ENCODE assay signal across 15 mouse cellular contexts in the genomic region with DNA sequence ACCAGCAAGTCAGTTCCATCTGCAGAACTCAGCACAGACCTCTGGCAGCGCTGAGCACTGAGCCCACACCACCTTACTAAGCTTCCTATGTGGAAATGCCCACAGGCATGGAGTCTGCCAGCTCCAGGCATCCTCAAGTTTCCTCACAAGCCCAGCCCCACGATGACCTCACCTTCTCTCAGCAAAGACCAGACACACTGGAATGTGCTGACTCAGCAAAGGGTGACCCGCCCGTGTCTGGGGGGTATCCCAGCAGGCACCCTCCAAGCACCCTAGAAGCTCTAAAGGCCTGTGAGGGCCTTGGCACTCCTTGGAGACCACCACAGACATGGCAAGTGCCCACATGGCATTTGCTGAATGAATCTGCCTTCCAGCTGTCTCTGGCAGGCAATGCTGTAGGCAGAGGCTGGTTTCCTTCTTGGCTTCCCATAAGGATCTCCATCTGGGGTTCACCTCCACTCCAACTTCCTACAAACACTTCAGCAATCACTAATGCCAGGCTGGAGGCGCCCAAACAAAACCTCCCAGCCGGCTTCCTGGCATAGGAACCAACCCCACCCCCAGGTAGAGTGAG. TPM values are rescaled to one million over a fixed set of nuclear protein-coding genes. Genes with fewer than 3 reads are reported as not detected.
DNase-seq lines count a peak whose midpoint lies in the region; ATAC-seq and TF ChIP-seq lines count a peak whose summit lies in the region.
"Had no signal": no experiment of that assay in that cellular context is flagged by ENCODE, and none has a peak within 500 bp of the region (broad histone marks: within the 10 kb centered on the region; RNA-seq: fewer than 3 reads in every experiment).

No protein-coding gene starts in this region.

- TF ChIP-seq CTCF in lung, adult 2 months (IDR thresholded peaks at IDR 0.05; ENCODE audit: insufficient read depth, low read length), result no peak
- no peak for TF ChIP-seq CTCF in intestine, postnatal 0 days (IDR thresholded peaks at IDR 0.05; ENCODE audit: low read depth)

- no peaks in the 10 kb centered on the region for H3K9me3 ChIP-seq in heart, embryonic 12.5 days (replicated peaks)
- H3K9me3 ChIP-seq in heart, embryonic 11.5 days (replicated peaks; ENCODE audit: control insufficient read depth, low read length), result no peaks in the 10 kb centered on the region
- no peaks in the 10 kb centered on the region for H3K9me3 ChIP-seq in intestine, postnatal 0 days (ENCODE audit: control insufficient read depth)
- no peaks in the 10 kb centered on the region for H3K9me3 ChIP-seq in kidney, embryonic 15.5 days (replicated peaks)
- H3K9me3 ChIP-seq: limb, embryonic 13.5 days; midbrain, embryonic 13.5 days had no signal

- no peak for TF ChIP-seq POLR2A in lung, adult 2 months (IDR thresholded peaks at IDR 0.05; ENCODE audit: borderline replicate concordance, extremely low read depth, low read depth, low read length)

- H3K4me3 ChIP-seq in heart, embryonic 12.5 days, result no peak overlapping the region
- no peak overlapping the region for H3K4me3 ChIP-seq in heart, embryonic 11.5 days (ENCODE audit: low read depth, low read length)
- no peak overlapping the region for H3K4me3 ChIP-seq in lung, adult 2 months (replicated peaks; ENCODE audit: extremely low read depth, low read depth, low read length)
- no peak overlapping the region for H3K4me3 ChIP-seq in intestine, postnatal 0 days (ENCODE audit: low read depth, low read length)
- H3K4me3 ChIP-seq in kidney, embryonic 15.5 days (replicated peaks), result no peak overlapping the region
- H3K4me3 ChIP-seq: limb, embryonic 13.5 days; midbrain, embryonic 13.5 days had no signal

- no peaks in the 10 kb centered on the region for H3K36me3 ChIP-seq in heart, embryonic 12.5 days
- no peaks in the 10 kb centered on the region for H3K36me3 ChIP-seq in heart, embryonic 11.5 days (ENCODE audit: control insufficient read depth, insufficient read depth, low read length)
- H3K36me3 ChIP-seq in intestine, postnatal 0 days (ENCODE audit: control insufficient read depth, insufficient read depth), result no peaks in the 10 kb centered on the region
- H3K36me3 ChIP-seq in kidney, embryonic 15.5 days, result no peaks in the 10 kb centered on the region
- H3K36me3 ChIP-seq: limb, embryonic 13.5 days; midbrain, embryonic 13.5 days had no signal

- no peak overlapping the region for H3K27ac ChIP-seq in heart, embryonic 12.5 days (ENCODE audit: poor library complexity, severe bottlenecking)
- no peak overlapping the region for H3K27ac ChIP-seq in heart, embryonic 11.5 days (ENCODE audit: low read depth, low read length)
- H3K27ac ChIP-seq in intestine, postnatal 0 days (ENCODE audit: low read depth, low read length), result no peak overlapping the region
- H3K27ac ChIP-seq in kidney, embryonic 15.5 days, result no peak overlapping the region
- H3K27ac ChIP-seq: limb, embryonic 13.5 days; midbrain, embryonic 13.5 days had no signal

- WGBS in heart, embryonic 12.5 days, result 59% methylated on average over 6 of the region's 6 CpGs
- 61% methylated on average over 6 of the region's 6 CpGs for WGBS in heart, embryonic 11.5 days (ENCODE audit: insufficient replicate concordance)
- WGBS in lung, adult 2 months, result 53% methylated on average over 6 of the region's 6 CpGs
- 62% methylated on average over 6 of the region's 6 CpGs for WGBS in intestine, postnatal 0 days
- WGBS in kidney, embryonic 15.5 days, result 72% methylated on average over 6 of the region's 6 CpGs

- peaks cover 79% of the 10 kb centered on the region for H3K4me1 ChIP-seq in heart, embryonic 12.5 days (replicated peaks)
- H3K4me1 ChIP-seq in heart, embryonic 11.5 days (ENCODE audit: control insufficient read depth, insufficient read depth, low read length), result peaks cover 53% of the 10 kb centered on the region
- H3K4me1 ChIP-seq in lung, adult 2 months (ENCODE audit: control insufficient read depth, insufficient read depth, low read length), result no peaks in the 10 kb centered on the region; the same call in 1 of the 2 replicates
- H3K4me1 ChIP-seq in intestine, postnatal 0 days (replicated peaks; ENCODE audit: control insufficient read depth, insufficient read depth, low read length), result peaks cover 11% of the 10 kb centered on the region
- H3K4me1 ChIP-seq in kidney, embryonic 15.5 days, result peaks cover 58% of the 10 kb centered on the region

- no peak for ATAC-seq in heart, embryonic 12.5 days (ENCODE audit: insufficient number of reproducible peaks, low FRiP score)
- ATAC-seq in heart, embryonic 11.5 days (replicated peaks; ENCODE audit: insufficient number of reproducible peaks, low FRiP score, low TSS enrichment), result no peak
- ATAC-seq in intestine, postnatal 0 days, result no peak
- no peak for ATAC-seq in kidney, embryonic 15.5 days (replicated peaks; ENCODE audit: low FRiP score)
- ATAC-seq: forebrain, embryonic 14.5 days; midbrain, embryonic 13.5 days had no signal

- no peak overlapping the region for H3K4me2 ChIP-seq in heart, embryonic 12.5 days
- no peak overlapping the region for H3K4me2 ChIP-seq in heart, embryonic 11.5 days
- H3K4me2 ChIP-seq in intestine, postnatal 0 days (replicated peaks; ENCODE audit: low read depth), result no peak overlapping the region
- no peak overlapping the region for H3K4me2 ChIP-seq in kidney, embryonic 15.5 days
- H3K4me2 ChIP-seq: limb, embryonic 13.5 days; midbrain, embryonic 13.5 days had no signal

- no peaks in the 10 kb centered on the region for H3K27me3 ChIP-seq in heart, embryonic 12.5 days (replicated peaks)
- H3K27me3 ChIP-seq in heart, embryonic 11.5 days (ENCODE audit: control insufficient read depth, insufficient read depth, low read length), result no peaks in the 10 kb centered on the region
- H3K27me3 ChIP-seq in intestine, postnatal 0 days (replicated peaks; ENCODE audit: control insufficient read depth, insufficient read depth, low read length), result no peaks in the 10 kb centered on the region
- H3K27me3 ChIP-seq in kidney, embryonic 15.5 days, result no peaks in the 10 kb centered on the region
- H3K27me3 ChIP-seq: limb, embryonic 13.5 days had no signal

- peak; percentile 46 for DNase-seq in urinary bladder, postnatal 14 days (ENCODE audit: low spot score)
- no peak for DNase-seq in urinary bladder, postnatal 4 days (ENCODE audit: low spot score in 2 of 2)
- DNase-seq in lung, adult 2 months, result peak; percentile 73
- DNase-seq in B cell, adult 2 months, result no peak
- DNase-seq: adrenal gland, postnatal 25 days; cerebellum, postnatal 14 days; kidney, postnatal 14 days; thymus, adult 18-20 months had no signal

- peak overlapping the region; percentile 25; the same call in 1 of the 2 replicates for H3K9ac ChIP-seq in heart, embryonic 12.5 days
- H3K9ac ChIP-seq in heart, embryonic 11.5 days (ENCODE audit: low read depth, low read length), result no peak overlapping the region
- H3K9ac ChIP-seq in intestine, postnatal 0 days (ENCODE audit: low read depth, low read length), result no peak overlapping the region
- H3K9ac ChIP-seq in kidney, embryonic 15.5 days, result no peak overlapping the region
- H3K9ac ChIP-seq: limb, embryonic 13.5 days; midbrain, embryonic 13.5 days had no signal

RNA-seq across cellular contexts. Expression of gene Sorcs2, which starts 17.9 kb away (rescaled TPM):
- 12.4 and 14.1 TPM in 2 replicates for polyA plus RNA-seq in heart, embryonic 12.5 days (2016; fragmentation: Nextera tagmentation; extraction: Ambion mirVana)
- polyA plus RNA-seq in heart, embryonic 11.5 days (2014; fragmentation: Nextera tagmentation; extraction: Ambion mirVana), result 7.1 and 7.3 TPM in 2 replicates
- polyA plus RNA-seq in lung, adult 2 months (2012; rRNA removed), result 17.5 and 19.3 TPM in 2 replicates
- polyA plus RNA-seq in intestine, postnatal 0 days (2015; fragmentation: Nextera tagmentation; extraction: Ambion mirVana), result 3.5 and 3.7 TPM in 2 replicates
- 11.0 and 12.9 TPM in 2 replicates for polyA plus RNA-seq in kidney, embryonic 15.5 days (2015; fragmentation: Nextera tagmentation; extraction: Ambion mirVana)

Comparison
In these comparisons a context has a peak if more than half of its experiments do, and no peak if none do; other contexts are left out.
1. DNase-seq: peak in urinary bladder, postnatal 14 days (single experiment) and lung, adult 2 months (single experiment); none in urinary bladder, postnatal 4 days (0 of 2) and B cell, adult 2 months (0 of 2).